Mouse (Mus musculus): Measurements from ENCODE around the gene Galnt17.

Gene Galnt17

GRCm38 (mm10) chr5:130919969-130920368 lies 388.3 kb downstream of the Galnt17 start:
- DNase-seq, result no peak

GRCm38 (mm10) chr5:130914606-130915005 lies 393.7 kb downstream of the Galnt17 start:
- no peak for DNase-seq

GRCm38 (mm10) chr5:130911551-130911950 lies 396.7 kb downstream of the Galnt17 start:
- DNase-seq, result no peak

DNA sequence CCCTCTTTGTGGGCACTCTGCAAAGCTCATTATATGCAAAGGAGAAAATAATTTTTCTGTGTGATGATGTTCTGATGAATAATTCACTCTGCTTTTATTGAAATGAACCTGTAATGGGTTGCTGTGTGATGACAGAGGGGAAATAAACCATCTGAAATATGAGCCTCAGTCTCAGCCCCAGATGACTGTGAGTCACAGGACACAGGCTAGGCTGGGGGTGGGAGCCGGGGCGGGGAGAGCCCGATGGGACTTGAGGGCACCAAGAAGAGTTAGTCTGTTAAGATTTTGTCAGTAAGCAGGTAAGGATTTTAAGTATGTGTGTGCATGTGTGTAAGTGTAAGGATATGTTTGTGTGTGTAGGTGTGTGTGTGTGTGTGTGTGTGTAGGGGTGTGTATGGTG lies 406.6 kb downstream of the Galnt17 start:
- DNase-seq, result no peak

- no peak for DNase-seq
These were observed 412.3 kb downstream of the Galnt17 start for GRCm38 (mm10) chr5:130895991-130896390.

GRCm38 (mm10) chr5:130891735-130892134 lies 416.6 kb downstream of the Galnt17 start:
- no peak for DNase-seq

DNA sequence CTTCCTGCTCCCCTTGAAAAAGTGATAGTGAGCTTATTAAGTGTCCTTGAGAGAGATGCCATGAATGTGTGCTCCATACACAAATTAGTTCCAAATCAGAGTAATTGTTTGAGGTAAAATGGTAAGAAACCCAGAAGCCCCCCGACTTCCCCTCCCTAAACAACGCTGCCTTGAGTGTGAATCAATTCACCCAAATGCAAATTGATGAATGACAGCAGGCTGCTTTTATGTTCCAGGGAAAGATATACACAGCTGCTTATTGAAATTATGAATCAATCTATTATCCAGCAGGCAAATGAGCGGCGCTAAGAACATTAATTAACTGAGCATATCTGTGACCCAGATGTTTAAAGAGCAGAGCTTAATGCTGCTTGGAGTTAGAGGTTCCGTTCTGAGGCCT lies 428.0 kb downstream of the Galnt17 start:
- no peak for DNase-seq

DNA sequence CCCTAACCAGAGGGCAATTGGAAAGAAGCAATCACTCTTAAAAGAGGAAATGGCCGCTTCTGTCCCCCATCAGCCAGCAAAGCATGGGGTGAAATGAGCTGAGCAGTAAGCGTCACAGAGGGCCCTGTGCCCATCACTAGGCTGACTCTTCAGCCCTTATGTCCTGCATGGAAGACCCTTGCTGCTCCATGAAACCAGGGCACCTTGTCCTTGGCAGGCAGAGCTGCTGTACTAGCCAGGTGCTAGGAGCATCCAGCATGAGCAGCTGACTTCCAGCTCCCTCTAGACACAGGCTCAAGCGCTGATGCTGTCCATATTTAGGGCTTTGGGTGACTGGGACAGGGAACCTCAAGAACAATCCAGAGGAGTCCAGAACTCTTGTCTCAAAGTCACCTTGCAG lies 432.9 kb downstream of the Galnt17 start:
- no peak for DNase-seq

DNA sequence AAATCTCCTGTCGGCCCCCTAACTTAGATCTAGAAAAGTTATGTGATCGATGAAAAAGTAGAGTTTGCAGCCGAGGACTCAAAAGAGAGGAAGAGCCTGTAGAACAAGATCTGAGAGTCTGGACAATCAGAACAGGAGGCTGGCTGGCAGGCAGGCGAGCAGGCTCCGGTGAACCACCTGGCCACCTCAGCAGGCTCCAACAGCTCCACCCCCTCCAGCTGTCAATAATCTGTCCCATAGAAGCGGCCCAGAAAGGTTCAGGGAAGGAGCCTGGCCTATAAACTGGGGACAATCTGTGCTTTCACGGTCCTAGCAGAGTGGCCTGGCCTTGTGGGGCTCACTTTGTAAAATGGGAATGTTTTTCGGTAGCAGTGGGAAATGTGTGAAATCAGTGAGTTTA lies 437.2 kb downstream of the Galnt17 start:
- no peak for DNase-seq

DNA sequence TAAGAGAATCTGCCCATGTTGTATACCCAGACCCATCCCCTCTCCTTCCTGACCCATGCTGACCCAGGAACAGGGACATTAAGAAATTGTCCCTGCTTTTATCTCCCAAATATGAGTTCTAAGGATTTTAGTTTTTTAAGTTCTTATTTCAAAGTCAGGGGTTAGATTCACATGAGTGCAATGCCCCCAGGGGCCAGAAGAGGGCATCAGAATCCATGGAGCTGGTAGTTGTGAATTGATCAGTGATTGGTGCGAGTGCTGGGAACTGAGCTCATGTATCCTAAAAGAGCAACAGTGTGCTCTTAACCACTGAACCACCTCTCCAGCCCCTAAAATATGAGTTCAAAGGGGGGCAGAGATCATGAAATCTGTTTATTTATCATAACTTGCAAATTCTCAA lies 438.4 kb downstream of the Galnt17 start:
- DNase-seq, result no peak

- DNase-seq, result peak; percentile 10
These were observed 446.0 kb downstream of the Galnt17 start for GRCm38 (mm10) chr5:130862302-130862701.

- no peak for DNase-seq
These were observed 448.6 kb downstream of the Galnt17 start for GRCm38 (mm10) chr5:130859736-130860135.

- no peak for DNase-seq
These were observed 449.6 kb downstream of the Galnt17 start for GRCm38 (mm10) chr5:130858706-130859105.

DNA sequence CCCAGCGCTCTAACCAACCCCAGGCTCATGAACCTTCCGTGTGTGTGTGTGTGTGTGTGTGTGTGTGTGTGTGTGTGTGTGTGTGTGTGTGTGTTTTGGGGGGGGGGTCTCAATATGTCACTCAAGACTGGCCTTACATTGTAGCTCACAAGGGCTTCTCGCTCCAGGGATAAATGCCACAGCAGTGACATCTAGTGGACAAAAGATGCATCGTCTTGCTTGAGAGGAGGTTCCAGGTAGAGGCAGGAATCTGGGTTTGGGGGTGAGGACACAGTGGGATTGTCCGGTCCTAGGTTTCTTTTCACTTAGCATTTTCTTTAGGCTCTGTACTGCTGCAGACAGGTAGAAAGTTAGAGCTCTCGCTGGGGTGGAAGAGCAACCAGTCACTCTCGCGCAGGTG lies 450.1 kb downstream of the Galnt17 start:
- peak; percentile 28 for DNase-seq

GRCm38 (mm10) chr5:130854430-130854829 lies 453.9 kb downstream of the Galnt17 start:
- no peak for DNase-seq

DNA sequence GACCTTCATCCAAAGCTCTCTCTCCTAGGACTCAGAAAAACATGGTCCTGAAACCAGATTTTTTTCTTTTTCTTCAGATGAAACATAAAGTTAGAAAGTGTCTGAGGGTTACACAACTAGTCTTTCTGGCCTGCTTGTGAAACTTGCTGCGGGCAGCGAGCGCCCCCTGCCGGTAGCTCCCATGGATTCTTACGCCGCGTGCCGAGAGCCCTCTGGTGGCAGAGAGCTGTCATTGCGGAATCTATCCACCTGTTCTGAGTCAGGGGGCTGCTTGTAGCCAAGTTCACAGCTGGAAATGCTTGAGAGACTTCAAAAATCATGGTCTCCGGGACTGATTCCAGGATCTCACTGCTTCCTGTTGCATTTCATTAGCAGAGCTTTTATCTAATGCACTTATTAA lies 454.9 kb downstream of the Galnt17 start:
- peak; percentile 82 for DNase-seq

- DNase-seq, result no peak
These were observed 456.1 kb downstream of the Galnt17 start for GRCm38 (mm10) chr5:130852182-130852581.

DNA sequence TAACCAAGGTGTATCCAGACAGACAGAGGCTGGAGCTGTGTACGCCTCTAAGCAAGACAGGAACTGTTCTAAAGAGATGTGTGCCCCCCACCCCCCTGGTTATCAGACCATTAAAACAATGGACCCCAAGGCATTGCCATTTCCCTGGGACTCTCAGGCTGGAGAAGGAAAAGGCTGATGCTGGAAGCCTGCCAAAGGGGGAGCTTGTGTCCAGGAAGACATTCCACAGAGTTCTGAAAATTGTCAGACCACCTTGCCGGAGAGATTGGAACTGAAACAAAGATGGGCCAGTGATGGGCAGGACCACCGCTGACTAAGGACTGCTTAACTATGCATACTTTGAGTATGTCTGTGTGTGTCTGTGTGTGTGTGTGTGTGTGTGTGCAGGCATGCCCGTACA lies 458.7 kb downstream of the Galnt17 start:
- peak; percentile 12 for DNase-seq

DNA sequence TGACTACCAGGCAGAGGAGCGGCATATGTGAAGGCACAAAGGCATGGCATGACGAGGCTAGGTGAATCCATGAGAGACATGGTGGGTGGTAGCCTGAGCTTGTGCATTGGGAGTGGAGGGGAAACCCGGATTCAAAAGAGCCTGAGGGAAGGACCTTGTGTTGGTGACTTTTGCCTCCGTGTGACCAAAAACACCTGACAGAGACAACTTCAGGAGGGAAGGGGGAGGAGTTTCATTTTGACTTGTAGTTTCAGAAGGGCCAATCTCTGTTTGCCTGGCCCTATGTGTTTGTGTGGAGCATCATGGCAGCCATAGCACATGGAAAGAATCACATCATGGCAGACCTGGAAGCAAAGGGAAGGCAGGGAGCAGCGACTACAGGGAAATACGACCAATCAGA lies 459.7 kb downstream of the Galnt17 start:
- DNase-seq, result no peak

GRCm38 (mm10) chr5:130825797-130826196 lies 482.5 kb downstream of the Galnt17 start:
- no peak for DNase-seq
